Mouse (Mus musculus): Measurements from ENCODE around the gene Hist1h2bg.

GRCm38 (mm10) chr13:23603182-23603699 is 32.0 kb downstream of the Hist1h2bg start:
- no peak for TF ChIP-seq CTCF (IDR thresholded peaks at IDR 0.05; ENCODE audit: low read depth, low read length)
- TF ChIP-seq POLR2A (IDR thresholded peaks at IDR 0.05; ENCODE audit: borderline replicate concordance, low read depth, low read length), result no peak
